Mouse (Mus musculus): Measurements from ENCODE around the gene Hmg20b. TPM values are rescaled to one million over a fixed set of nuclear protein-coding genes. Genes with fewer than 3 reads are reported as not detected.

The Hmg20b gene
- total and polyA plus RNA-seq, 3 experiments: 7.9 to 39.6 (median 18.7) TPM

- TF ChIP-seq MAZ (IDR thresholded peaks at IDR 0.05; ENCODE audit: low read depth, low read length) (no peak), NELFE (IDR thresholded peaks at IDR 0.05; ENCODE audit: low read depth, low read length) (no peak), GABPA (IDR thresholded peaks at IDR 0.05; ENCODE audit: insufficient replicate concordance, low read depth, low read length) (no peak), JUN (IDR thresholded peaks at IDR 0.05; ENCODE audit: insufficient read depth, low read depth, low read length) (no peak), MEF2A (IDR thresholded peaks at IDR 0.05; ENCODE audit: borderline replicate concordance, low read depth, low read length) (no peak), POLR2AphosphoS2 (IDR thresholded peaks at IDR 0.05; ENCODE audit: low read depth, low read length) (no peak), IRF4 (IDR thresholded peaks at IDR 0.05; ENCODE audit: low read depth, low read length) (no peak), ZC3H11A (IDR thresholded peaks at IDR 0.05; ENCODE audit: low read depth, low read length) (no peak), RAD21 (IDR thresholded peaks at IDR 0.05; ENCODE audit: low read depth, low read length) (no peak), CTCF (conservative IDR thresholded peaks at IDR 0.05 in 1 of 2, IDR thresholded peaks at IDR 0.05 in 1 of 2; ENCODE audit: low read depth in 2 of 2, low read length in 2 of 2) (no peak), SMC3 (IDR thresholded peaks at IDR 0.05; ENCODE audit: low read depth, low read length) (no peak), EP300 (IDR thresholded peaks at IDR 0.05; ENCODE audit: low read length) (no peak), TBP (conservative IDR thresholded peaks at IDR 0.05; ENCODE audit: low read depth, low read length) (no peak), MYC (IDR thresholded peaks at IDR 0.05; ENCODE audit: low read depth, low read length) (no peak)
- Histone ChIP-seq H3K4me3 (replicated peaks in 1 of 3; ENCODE audit: low read depth in 2 of 3, low read length in 2 of 3, poor library complexity in 1 of 3) (no peak overlapping the region), H3K9me3 (replicated peaks; ENCODE audit: low read length) (no peaks in the 10 kb centered on the region), H3K27ac (ENCODE audit: insufficient read depth, low read depth) (no peak overlapping the region), H3K36me3 (replicated peaks in 1 of 2; ENCODE audit: control insufficient read depth in 1 of 2, insufficient read depth in 1 of 2, low read length in 1 of 2) (peaks cover 52 to 74% of the 10 kb centered on the region in 2 experiments), H3K9ac (ENCODE audit: insufficient read depth, low read depth) (no peak overlapping the region), H3K27me3 (replicated peaks) (no peaks in the 10 kb centered on the region), H3K4me2 (ENCODE audit: insufficient read depth, low read depth, poor library complexity, severe bottlenecking) (no peak overlapping the region), H3K79me2 (replicated peaks; ENCODE audit: control insufficient read depth, extremely low read depth, insufficient read depth, poor library complexity, severe bottlenecking) (peaks cover 15% of the 10 kb centered on the region), H3K4me1 (ENCODE audit: control insufficient read depth in 1 of 2, insufficient read depth in 2 of 2) (peaks cover 4 to 34% of the 10 kb centered on the region in 2 experiments; a peak in 3 of 4 replicates)
- in situ Hi-C loops (cut with MboI; ENCODE audit: low pct_ligation_motif_present, low pct_unique_long_range_greater_than_20kb, low sequenced_read_pairs) (no loop called here), dilution Hi-C loops (cut with MboI; ENCODE audit: extremely low pct_ligation_motif_present, extremely low pct_unique_long_range_greater_than_20kb, low sequenced_read_pairs) (no loop called here)
- no peak for DNase-seq (ENCODE audit: extremely low read depth)
These were observed 25.1 kb downstream of the Hmg20b start for GRCm38 (mm10) chr10:81325176-81325575.

DNA sequence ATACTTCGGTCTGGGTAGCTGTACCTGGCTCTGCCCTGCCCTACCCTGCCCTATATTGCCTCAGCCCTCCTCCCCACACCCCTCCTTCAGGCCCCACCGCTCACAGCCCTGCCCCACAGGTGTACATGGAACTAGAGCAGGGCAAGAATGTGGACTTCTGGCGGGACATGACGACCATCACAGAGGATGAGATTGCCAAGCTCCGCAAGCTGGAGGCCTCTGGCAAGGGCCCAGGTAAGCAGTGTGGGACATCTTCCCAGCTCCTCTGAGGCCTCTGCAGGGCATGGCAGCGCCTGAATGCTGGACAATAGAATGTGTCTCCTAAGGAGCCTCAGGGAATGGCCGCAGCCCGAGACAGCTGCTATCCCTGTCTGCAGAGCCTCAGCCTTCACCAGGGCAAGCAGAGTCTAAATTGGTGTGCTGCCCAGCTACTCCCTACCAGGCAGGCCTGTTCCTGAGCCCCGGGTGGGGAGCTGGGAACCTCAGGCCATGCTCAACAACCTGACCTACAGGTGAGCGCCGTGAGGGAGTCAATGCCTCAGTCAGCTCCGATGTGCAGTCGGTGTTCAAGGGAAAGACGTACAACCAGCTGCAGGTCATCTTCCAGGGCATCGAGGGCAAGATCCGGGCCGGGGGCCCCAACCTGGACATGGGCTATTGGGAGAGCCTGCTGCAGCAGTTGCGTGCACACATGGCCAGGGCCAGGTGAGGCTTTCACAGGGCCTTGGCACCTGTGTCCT is 26.3 kb downstream of the Hmg20b start:
- no peak overlapping the region for H3K4me2 ChIP-seq (ENCODE audit: insufficient read depth, low read depth, poor library complexity, severe bottlenecking)
- no peak overlapping the region for H3K4me3 ChIP-seq (replicated peaks in 1 of 3; ENCODE audit: low read depth in 2 of 3, low read length in 2 of 3, poor library complexity in 1 of 3)
- peaks cover 52 to 72% of the 10 kb centered on the region in 2 experiments for H3K36me3 ChIP-seq (replicated peaks in 1 of 2; ENCODE audit: control insufficient read depth in 1 of 2, insufficient read depth in 1 of 2, low read length in 1 of 2)
- peaks cover 15% of the 10 kb centered on the region for H3K79me2 ChIP-seq (replicated peaks; ENCODE audit: control insufficient read depth, extremely low read depth, insufficient read depth, poor library complexity, severe bottlenecking)
- H3K9ac ChIP-seq (ENCODE audit: insufficient read depth, low read depth): no peak overlapping the region
- in situ Hi-C loops (cut with MboI; ENCODE audit: low pct_ligation_motif_present, low pct_unique_long_range_greater_than_20kb, low sequenced_read_pairs) (no loop called here), dilution Hi-C loops (cut with MboI; ENCODE audit: extremely low pct_ligation_motif_present, extremely low pct_unique_long_range_greater_than_20kb, low sequenced_read_pairs) (no loop called here)
- no peaks in the 10 kb centered on the region for H3K27me3 ChIP-seq (replicated peaks)
- TF ChIP-seq ZMIZ1 (IDR thresholded peaks at IDR 0.05; ENCODE audit: low read depth, low read length) (no peak), SIN3A (IDR thresholded peaks at IDR 0.05; ENCODE audit: low read length) (no peak), USF1 (IDR thresholded peaks at IDR 0.05; ENCODE audit: low read depth, low read length) (no peak)
- H3K4me1 ChIP-seq (ENCODE audit: control insufficient read depth in 1 of 2, insufficient read depth in 2 of 2): peaks cover 9 to 32% of the 10 kb centered on the region in 2 experiments; a peak in 3 of 4 replicates
- H3K9me3 ChIP-seq (replicated peaks; ENCODE audit: low read length): no peaks in the 10 kb centered on the region
- DNase-seq (ENCODE audit: extremely low read depth): no peak
- no peak overlapping the region for H3K27ac ChIP-seq (ENCODE audit: insufficient read depth, low read depth)
